Mouse (Mus musculus): Measurements from ENCODE around the gene Zfhx3. TPM values are rescaled to one million over a fixed set of nuclear protein-coding genes. Genes with fewer than 3 reads are reported as not detected.
A peak's percentile ranks its signal among the peaks of the same experiment; 100 is the strongest.

The Zfhx3 gene
- total RNA-seq, 2 experiments from 2014 or later: 39.3 to 58.8 TPM

- no peak for DNase-seq
These were observed 652.1 kb downstream of the Zfhx3 start for GRCm38 (mm10) chr8:108594361-108595060.

- DNase-seq: no peak
These were observed 652.6 kb downstream of the Zfhx3 start for GRCm38 (mm10) chr8:108595061-108595419.

GRCm38 (mm10) chr8:108595721-108596495 is 653.5 kb downstream of the Zfhx3 start:
- DNase-seq: no peak

GRCm38 (mm10) chr8:108599003-108599402 is 656.6 kb downstream of the Zfhx3 start:
- DNase-seq: no peak

- peak in 1 of 2 experiments; percentile 52 for DNase-seq
These were observed 657.1 kb downstream of the Zfhx3 start for GRCm38 (mm10) chr8:108599558-108599957.

GRCm38 (mm10) chr8:108608678-108609077 is 666.2 kb downstream of the Zfhx3 start:
- DNase-seq: no peak

- DNase-seq: no peak
These were observed 666.7 kb downstream of the Zfhx3 start for GRCm38 (mm10) chr8:108609114-108609513.

GRCm38 (mm10) chr8:108611141-108611674 is 668.8 kb downstream of the Zfhx3 start:
- DNase-seq: no peak

GRCm38 (mm10) chr8:108611792-108612413 is 669.5 kb downstream of the Zfhx3 start:
- peak in 1 of 2 experiments; percentile 22 for DNase-seq

- peak in 1 of 2 experiments; percentile 53 for DNase-seq
These were observed 670.4 kb downstream of the Zfhx3 start for GRCm38 (mm10) chr8:108612815-108613214.

GRCm38 (mm10) chr8:108613280-108613679 is 670.8 kb downstream of the Zfhx3 start:
- no peak for DNase-seq

- DNase-seq: no peak
These were observed 678.9 kb downstream of the Zfhx3 start for GRCm38 (mm10) chr8:108621296-108621695.

- peak; percentile 54 to 66 for DNase-seq
These were observed 681.2 kb downstream of the Zfhx3 start for GRCm38 (mm10) chr8:108623660-108624059.

- peak; percentile 57 to 65 for DNase-seq
These were observed 683.2 kb downstream of the Zfhx3 start for GRCm38 (mm10) chr8:108625571-108626120.

GRCm38 (mm10) chr8:108631069-108631468 is 688.6 kb downstream of the Zfhx3 start:
- DNase-seq: no peak

- no peak for DNase-seq
These were observed 691.8 kb downstream of the Zfhx3 start for GRCm38 (mm10) chr8:108634282-108634681.

GRCm38 (mm10) chr8:108637887-108638286 is 695.4 kb downstream of the Zfhx3 start:
- no peak for DNase-seq

- no peak for DNase-seq
These were observed 703.2 kb downstream of the Zfhx3 start for GRCm38 (mm10) chr8:108645660-108646059.

- peak; percentile 57 to 81 for DNase-seq
These were observed 705.1 kb downstream of the Zfhx3 start for GRCm38 (mm10) chr8:108647556-108647955.

- DNase-seq: no peak
These were observed 706.5 kb downstream of the Zfhx3 start for GRCm38 (mm10) chr8:108648993-108649392.

GRCm38 (mm10) chr8:108650837-108651236 is 708.4 kb downstream of the Zfhx3 start:
- peak; percentile 57 to 59 for DNase-seq

- DNase-seq: no peak
These were observed 719.1 kb downstream of the Zfhx3 start for GRCm38 (mm10) chr8:108661486-108662093.

All from adrenal gland, postnatal 36 days (tissue).